Mouse (Mus musculus) MEL (cell line): ENCODE results near the gene Ston2. TPM values are rescaled to one million over a fixed set of nuclear protein-coding genes. Genes with fewer than 3 reads are reported as not detected.

Experiments
- DNase-seq: peaks from one replicate; pipeline ENCODE4 v3.0.0; 2011; ENCODE audit warnings: low read depth, low spot score
- H3K27ac ChIP-seq: 2 replicates; pipeline ENCODE4 v1.5.1; 2012; ENCODE audit warnings: low read depth, mild to moderate bottlenecking, control low read depth, low read length, moderate library complexity; ENCODE audit not compliant: control insufficient read depth
- H3K27me3 ChIP-seq, 2 experiments: fragments of 150-350 bp in 1 of 2; sonication (generic) in 1 of 2; 2 replicates each; pipeline ENCODE4 v1.6.1; 2012; ENCODE audit warnings: low read length in 2 of 2, mild to moderate bottlenecking in 2 of 2, improper control_type of control experiment in 1 of 2, moderate library complexity in 1 of 2; ENCODE audit not compliant: insufficient read depth in 2 of 2, control insufficient read depth in 1 of 2
- H3K36me3 ChIP-seq, 2 experiments: 2 replicates each; pipeline ENCODE4 v1.6.1; 2012 to 2014; ENCODE audit warnings: low read length in 2 of 2, improper control_type of control experiment in 1 of 2, inconsistent platforms in 1 of 2, mild to moderate bottlenecking in 1 of 2; ENCODE audit not compliant: insufficient read depth in 2 of 2, control insufficient read depth in 1 of 2
- H3K4me1 ChIP-seq, 2 experiments: fragments of 150-350 bp in 1 of 2; sonication (generic) in 1 of 2; 2 replicates each; pipeline ENCODE4 v1.6.1; 2012; ENCODE audit warnings: low read length in 2 of 2, improper control_type of control experiment in 1 of 2, mild to moderate bottlenecking in 1 of 2; ENCODE audit not compliant: insufficient read depth in 2 of 2, control insufficient read depth in 1 of 2
- H3K4me3 ChIP-seq, 2 experiments: fragments of 150-350 bp in 1 of 2; sonication (generic) in 1 of 2; 2 replicates each; pipeline ENCODE4 v1.5.1; 2012; ENCODE audit warnings: low read depth in 2 of 2, low read length in 2 of 2, mild to moderate bottlenecking in 2 of 2, moderate library complexity in 2 of 2, control low read depth in 1 of 2, improper control_type of control experiment in 1 of 2; ENCODE audit not compliant: control insufficient read depth in 1 of 2, insufficient read depth in 1 of 2
- H3K79me2 ChIP-seq: 2 replicates; pipeline ENCODE4 v1.6.1; 2012; ENCODE audit warnings: mild to moderate bottlenecking, low read length, moderate library complexity; ENCODE audit not compliant: control insufficient read depth, poor library complexity, insufficient read depth
- H3K9ac ChIP-seq: 2 replicates; pipeline ENCODE4 v1.6.1; 2012; ENCODE audit warnings: low read depth, mild to moderate bottlenecking, control low read depth, low read length, moderate library complexity; ENCODE audit not compliant: control insufficient read depth, poor library complexity, severe bottlenecking
- H3K9me3 ChIP-seq: fragments of 150-350 bp; sonication (generic); replicated peaks from 2 replicates; pipeline ENCODE4 v1.6.1; 2012; ENCODE audit warnings: mild to moderate bottlenecking, low read length, improper control_type of control experiment, moderate library complexity; ENCODE audit not compliant: insufficient read depth
- BHLHE40 ChIP-seq: IDR thresholded peaks from 2 replicates; pipeline ENCODE4 v1.6.1; 2012; ENCODE audit warnings: low read depth, mild to moderate bottlenecking, inconsistent platforms, low read length, improper control_type of control experiment, borderline replicate concordance
- CHD2 ChIP-seq: IDR thresholded peaks from 2 replicates; pipeline ENCODE4 v1.6.1; 2011; ENCODE audit warnings: low read length, improper control_type of control experiment
- CTCF ChIP-seq, 3 experiments: IDR thresholded peaks in 2 of 3; conservative IDR thresholded peaks in 1 of 3; 2 replicates each; pipeline ENCODE4 v1.5.1; 2011 to 2012; ENCODE audit warnings: low read length in 3 of 3, low read depth in 2 of 3, mild to moderate bottlenecking in 2 of 3, improper control_type of control experiment in 1 of 3, inconsistent platforms in 1 of 3, mixed read lengths in 1 of 3, moderate library complexity in 1 of 3; ENCODE audit not compliant: control insufficient read depth in 1 of 3, insufficient read depth in 1 of 3, poor library complexity in 1 of 3, severe bottlenecking in 1 of 3
- EP300 ChIP-seq, 2 experiments: IDR thresholded peaks; 2 replicates each; pipeline ENCODE4 v1.6.1; 2011; ENCODE audit warnings: improper control_type of control experiment in 2 of 2, low read length in 2 of 2, low read depth in 1 of 2, mild to moderate bottlenecking in 1 of 2
- GABPA ChIP-seq: IDR thresholded peaks from 2 replicates; pipeline ENCODE4 v1.6.1; 2012; ENCODE audit warnings: low read depth, mild to moderate bottlenecking, inconsistent platforms, low read length, improper control_type of control experiment, moderate library complexity
- KAT2A ChIP-seq: conservative IDR thresholded peaks from 2 replicates; pipeline ENCODE4 v1.6.1; 2012; ENCODE audit warnings: low read depth, low read length, improper control_type of control experiment, inconsistent platforms
- MAZ ChIP-seq: IDR thresholded peaks from 2 replicates; pipeline ENCODE4 v1.6.1; 2012; ENCODE audit warnings: low read depth, mild to moderate bottlenecking, inconsistent platforms, low read length, improper control_type of control experiment
- MEF2A ChIP-seq: IDR thresholded peaks from 2 replicates; pipeline ENCODE4 v1.6.1; 2014; ENCODE audit warnings: low read depth, mild to moderate bottlenecking, inconsistent platforms, low read length, improper control_type of control experiment; ENCODE audit not compliant: poor library complexity, insufficient replicate concordance, severe bottlenecking; ENCODE audit errors: extremely low read depth
- MYB ChIP-seq: IDR thresholded peaks from 2 replicates; pipeline ENCODE4 v1.6.1; 2011; ENCODE audit warnings: mild to moderate bottlenecking, low read depth, low read length, improper control_type of control experiment
- MYC ChIP-seq: IDR thresholded peaks from 2 replicates; pipeline ENCODE4 v1.6.1; 2011; ENCODE audit warnings: low read depth, mild to moderate bottlenecking, low read length, improper control_type of control experiment, moderate library complexity
- NRF1 ChIP-seq: IDR thresholded peaks from 2 replicates; pipeline ENCODE4 v1.6.1; 2014; ENCODE audit warnings: low read depth, mild to moderate bottlenecking, inconsistent platforms, low read length, improper control_type of control experiment, moderate library complexity; ENCODE audit not compliant: poor library complexity, insufficient read depth, severe bottlenecking
- RCOR1 ChIP-seq: IDR thresholded peaks from 2 replicates; pipeline ENCODE4 v1.6.1; 2012; ENCODE audit warnings: low read depth, mild to moderate bottlenecking, inconsistent platforms, low read length, improper control_type of control experiment
- SIN3A ChIP-seq: IDR thresholded peaks from 2 replicates; pipeline ENCODE4 v1.6.1; 2012; ENCODE audit warnings: low read length, improper control_type of control experiment, inconsistent platforms
- SMC3 ChIP-seq: IDR thresholded peaks from 2 replicates; pipeline ENCODE4 v1.6.1; 2011; ENCODE audit warnings: low read depth, low read length, improper control_type of control experiment
- TBP ChIP-seq: IDR thresholded peaks from 2 replicates; pipeline ENCODE4 v1.8.0; 2011; ENCODE audit warnings: low read depth, low read length, improper control_type of control experiment
- UBTF ChIP-seq: IDR thresholded peaks from 2 replicates; pipeline ENCODE4 v1.6.1; 2012; ENCODE audit warnings: low read depth, mild to moderate bottlenecking, inconsistent platforms, low read length, improper control_type of control experiment, moderate library complexity, borderline replicate concordance; ENCODE audit not compliant: insufficient read depth
- USF1 ChIP-seq: IDR thresholded peaks from 2 replicates; pipeline ENCODE4 v1.6.1; 2014; ENCODE audit warnings: low read depth, mild to moderate bottlenecking, inconsistent platforms, low read length, improper control_type of control experiment, moderate library complexity
- ZC3H11A ChIP-seq: IDR thresholded peaks from 2 replicates; pipeline ENCODE4 v1.6.1; 2012; ENCODE audit warnings: low read depth, mild to moderate bottlenecking, inconsistent platforms, low read length, improper control_type of control experiment
- ZMIZ1 ChIP-seq: IDR thresholded peaks from 2 replicates; pipeline ENCODE4 v1.6.1; 2012; ENCODE audit warnings: low read depth, mild to moderate bottlenecking, inconsistent platforms, low read length, improper control_type of control experiment, moderate library complexity
- ZNF384 ChIP-seq: IDR thresholded peaks from 2 replicates; pipeline ENCODE4 v1.6.1; 2012; ENCODE audit warnings: low read depth, mild to moderate bottlenecking, inconsistent platforms, low read length, improper control_type of control experiment
- polyA plus RNA-seq, 2 experiments: library from polyadenylated mRNA; stranded (reverse) in 1 of 2; unstranded in 1 of 2; fragments of >175 nt in 1 of 2; fragments of >200 nt in 1 of 2; gene quantifications; 2 replicates each; pipeline versions ENCODE4 v1.2.1 to v1.2.4; 2012; ENCODE audit warnings: low replicate concordance in 2 of 2, low read depth in 1 of 2; ENCODE audit not compliant: insufficient read length in 2 of 2, insufficient read depth in 1 of 2, missing spikeins in 1 of 2
- total RNA-seq: library from RNA; depleted of rRNA; stranded (reverse); fragments of 300-350 nt; gene quantifications from 2 replicates; pipeline ENCODE4 v1.2.3, GENCODE M21; 2012

Ston2 gene
- total and polyA plus RNA-seq, 3 experiments, result not detected

- H3K9ac ChIP-seq, result no peak overlapping the region
- peaks cover 0 to 8% of the 10 kb centered on the region in 2 experiments; a peak in 2 of 4 replicates for H3K36me3 ChIP-seq
Observed at GRCm38 (mm10) chr12:91815990-91816389, 27.8 kb upstream of the Ston2 start.

GRCm38 (mm10) chr12:91815552-91815951, 27.4 kb upstream of the Ston2 start:
- Histone ChIP-seq H3K79me2 (no peaks in the 10 kb centered on the region), H3K9ac (no peak overlapping the region), H3K4me1 (no peaks in the 10 kb centered on the region), H3K9me3 (no peaks in the 10 kb centered on the region), H3K4me3 (no peak overlapping the region), H3K27ac (no peak overlapping the region), H3K27me3 (no peaks in the 10 kb centered on the region), H3K36me3 (peaks cover 0 to 8% of the 10 kb centered on the region in 2 experiments; a peak in 2 of 4 replicates)
- TF ChIP-seq ZMIZ1, result no peak
- TF ChIP-seq SMC3, result no peak
- TF ChIP-seq USF1, result no peak
- TF ChIP-seq GABPA, result no peak
- no peak for TF ChIP-seq KAT2A
- no peak for DNase-seq

More at GRCm38 (mm10) chr12:91815990-91816389, 27.8 kb upstream of the Ston2 start:
- Histone ChIP-seq H3K9me3 (no peaks in the 10 kb centered on the region), H3K27me3 (no peaks in the 10 kb centered on the region), H3K4me3 (no peak overlapping the region), H3K27ac (no peak overlapping the region), H3K79me2 (no peaks in the 10 kb centered on the region), H3K4me1 (no peaks in the 10 kb centered on the region)
- peak; percentile 68 for DNase-seq
- TF ChIP-seq BHLHE40 (0 out of 2 replicates have a peak, but pooled peaks have one; percentile 19), NRF1 (no peak), ZNF384 (no peak), RCOR1 (no peak), SMC3 (peak; percentile 53), MYC (no peak), CTCF (IDR thresholded peaks at IDR 0.05 in 2 of 3, conservative IDR thresholded peaks at IDR 0.05 in 1 of 3; ENCODE audit: control insufficient read depth in 1 of 3, insufficient read depth in 1 of 3, low read depth in 2 of 3, low read length in 3 of 3, poor library complexity in 1 of 3, severe bottlenecking in 1 of 3) (peak; percentile 58 to 65 (median 61)), MAZ (0 out of 2 replicates have a peak, but pooled peaks have one; percentile 38), ZC3H11A (0 out of 2 replicates have a peak, but pooled peaks have one; percentile 15)

- no peak for TF ChIP-seq CHD2
- no peak for TF ChIP-seq MYB
- TF ChIP-seq ZMIZ1, result no peak
- TF ChIP-seq EP300 (IDR thresholded peaks at IDR 0.05; ENCODE audit: low read depth in 1 of 2, low read length in 2 of 2), result no peak
- no peak for TF ChIP-seq UBTF
- no peak for TF ChIP-seq MEF2A
- TF ChIP-seq TBP, result no peak
- no peak for TF ChIP-seq SIN3A
- TF ChIP-seq NRF1, result no peak
- no peak for TF ChIP-seq MAZ
- no peak for DNase-seq
- Histone ChIP-seq H3K9me3 (no peaks in the 10 kb centered on the region), H3K9ac (no peak overlapping the region), H3K4me1 (no peaks in the 10 kb centered on the region), H3K27me3 (no peaks in the 10 kb centered on the region), H3K4me3 (no peak overlapping the region), H3K27ac (no peak overlapping the region), H3K36me3 (peaks cover 0 to 4% of the 10 kb centered on the region in 2 experiments; a peak in 1 of 4 replicates), H3K79me2 (no peaks in the 10 kb centered on the region)
Observed at GRCm38 (mm10) chr12:91808911-91809310, 20.7 kb upstream of the Ston2 start.
